Mouse (Mus musculus) forelimb bud, embryonic 11.5 days (tissue): Measurements from ENCODE around the gene Cryaa.
"Not testable (repeated sequence)": the region's sequence is repeated elsewhere in the genome, so short reads cannot be mapped to it uniquely, and the experiment has no call there.

Experiments used
- DNase-seq: peaks from one replicate; pipeline ENCODE4 v3.0.0-alpha.2; 2012; ENCODE audit warnings: low read depth, low spot score

Gene Cryaa

GRCm38 (mm10) chr17:31660661-31661250 is 16.9 kb upstream of the Cryaa start:
- DNase-seq: no peak

DNA sequence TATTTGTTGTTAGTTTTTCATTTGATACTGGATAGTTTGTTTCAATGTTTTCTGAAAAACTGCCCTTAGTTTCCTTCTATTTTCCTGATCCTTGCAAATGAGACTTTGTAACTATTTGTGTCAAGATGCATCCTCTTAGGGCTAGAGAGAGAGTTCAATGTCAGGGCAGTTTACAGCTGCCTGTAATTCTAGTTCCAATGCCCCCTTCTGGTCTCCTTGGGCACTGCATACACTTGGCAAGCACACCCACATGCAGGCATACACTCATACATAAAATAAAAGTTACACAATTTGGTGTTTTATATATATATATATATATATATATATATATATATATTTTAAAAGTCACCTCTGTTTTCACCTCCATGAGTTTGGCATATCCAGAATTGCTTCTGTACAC is 14.8 kb upstream of the Cryaa start:
- DNase-seq: no peak

DNA sequence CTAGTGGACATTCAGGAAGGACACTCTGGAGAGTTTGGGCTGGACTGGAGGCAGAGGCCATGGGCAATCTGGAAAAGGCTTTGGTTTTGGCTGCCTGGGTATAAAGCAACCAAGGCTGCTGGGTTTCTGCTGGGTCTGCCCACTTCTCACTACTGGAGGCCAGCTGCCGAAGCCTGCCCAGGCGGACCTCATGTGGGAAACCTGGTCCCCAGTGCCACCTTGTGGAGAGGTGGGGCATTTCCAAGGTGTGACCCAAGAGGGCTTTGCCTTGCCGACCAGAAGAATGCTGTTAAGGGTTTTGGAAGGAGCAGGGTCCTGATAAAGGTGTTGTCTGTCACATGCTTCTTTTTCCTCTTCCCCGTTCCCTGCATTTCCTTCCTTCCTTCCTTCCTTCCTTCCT is 12.8 kb upstream of the Cryaa start:
- peak; percentile 85 for DNase-seq

DNA sequence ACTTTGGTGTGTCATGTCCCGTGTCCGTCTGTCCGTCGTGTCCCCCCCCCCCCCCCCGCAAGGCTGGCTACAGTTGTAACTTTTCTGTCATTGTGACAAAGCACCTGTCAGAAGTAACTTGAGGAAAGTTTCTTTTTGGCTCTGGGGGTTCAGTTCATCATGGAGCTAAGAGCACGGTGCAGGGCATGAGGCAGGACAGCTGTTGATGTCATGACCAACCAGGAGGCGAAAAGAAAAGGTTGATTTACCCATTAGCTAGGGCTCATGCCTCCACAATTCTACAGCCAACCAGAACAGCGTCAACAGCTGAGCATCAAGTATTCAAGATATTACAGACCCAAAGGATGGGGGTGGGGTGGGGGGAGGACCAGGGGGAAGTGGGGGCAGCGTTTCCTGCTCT is 9.3 kb upstream of the Cryaa start:
- DNase-seq: no peak

DNA sequence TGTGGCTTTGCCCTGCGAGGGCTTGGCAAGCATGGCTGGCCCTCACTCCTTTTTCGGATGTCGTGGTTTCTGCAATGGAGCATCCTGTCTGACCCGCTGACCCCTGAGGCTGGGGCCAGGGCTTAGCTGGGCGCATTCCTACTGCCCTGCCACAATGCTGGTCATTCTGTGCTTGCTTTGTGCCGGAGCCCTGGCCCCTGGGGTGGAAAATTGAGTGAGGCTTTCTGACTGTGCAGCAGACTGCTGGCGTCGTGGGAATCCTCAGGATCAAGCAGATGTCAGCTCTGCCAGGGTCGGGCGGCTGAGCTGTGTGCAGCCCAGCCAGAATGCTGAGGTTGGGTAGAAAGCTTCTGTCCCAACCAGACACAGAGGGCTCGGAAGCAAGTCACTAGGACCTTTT is 7.4 kb upstream of the Cryaa start:
- no peak for DNase-seq

DNA sequence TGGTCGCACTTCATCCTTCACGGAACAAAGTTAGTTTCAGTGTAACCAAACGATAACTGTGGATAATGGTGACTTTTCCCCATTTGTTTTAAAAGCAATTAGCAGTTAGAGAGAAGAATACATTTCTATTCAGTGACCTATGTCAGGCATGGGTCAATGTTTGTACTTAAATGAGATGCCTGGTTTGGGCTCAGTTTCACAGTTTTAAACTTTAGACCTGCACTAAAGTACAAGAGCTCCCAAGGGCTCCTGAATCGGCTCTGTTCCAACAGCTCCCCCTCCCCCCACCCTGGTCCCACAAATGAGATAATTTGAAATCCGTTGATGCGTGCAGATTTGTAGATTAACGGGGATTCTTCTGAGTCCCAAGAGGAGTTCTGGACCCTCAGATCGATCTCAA is 5.9 kb upstream of the Cryaa start:
- DNase-seq: no peak

GRCm38 (mm10) chr17:31672279-31672678 is 5.3 kb upstream of the Cryaa start:
- DNase-seq: no peak

GRCm38 (mm10) chr17:31674426-31674825 is 3.2 kb upstream of the Cryaa start:
- no peak for DNase-seq

GRCm38 (mm10) chr17:31680450-31680849 is 2.8 kb downstream of the Cryaa start:
- no peak for DNase-seq

DNA sequence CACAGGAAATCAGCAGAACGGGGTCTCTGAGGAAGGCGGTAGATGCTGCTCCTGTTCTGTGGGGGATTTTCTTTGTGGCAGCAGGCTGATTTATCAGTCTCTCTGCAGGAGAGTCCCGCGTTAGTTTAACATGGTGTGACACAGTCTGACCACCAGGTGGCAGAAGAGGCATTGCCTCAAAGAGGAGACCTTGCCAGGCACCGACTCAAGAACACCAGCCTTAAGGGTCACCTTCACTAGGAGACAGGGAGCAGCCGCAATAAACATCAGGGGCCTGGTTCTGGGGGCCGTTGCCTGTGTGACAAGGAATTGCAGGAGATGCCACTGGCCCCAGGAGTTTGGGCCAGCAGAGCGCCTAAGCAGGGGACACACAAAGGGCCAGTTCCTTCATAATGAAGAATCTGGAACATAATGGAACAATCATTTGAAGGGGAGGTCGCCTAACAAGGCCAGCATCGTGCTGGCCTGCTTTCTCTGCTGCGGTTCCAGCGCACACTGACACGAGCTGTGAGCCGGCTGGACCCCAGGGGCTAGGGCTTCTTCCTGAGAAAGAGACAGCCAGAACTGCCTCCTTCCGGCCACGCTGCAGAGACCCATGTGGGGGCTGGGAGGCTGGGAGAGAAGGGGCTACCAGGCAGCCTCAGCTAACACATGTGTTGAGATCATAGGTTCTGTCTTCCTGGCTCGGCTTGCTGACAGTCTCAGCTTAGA is 8.1 kb downstream of the Cryaa start:
- peak; percentile 95 for DNase-seq

DNA sequence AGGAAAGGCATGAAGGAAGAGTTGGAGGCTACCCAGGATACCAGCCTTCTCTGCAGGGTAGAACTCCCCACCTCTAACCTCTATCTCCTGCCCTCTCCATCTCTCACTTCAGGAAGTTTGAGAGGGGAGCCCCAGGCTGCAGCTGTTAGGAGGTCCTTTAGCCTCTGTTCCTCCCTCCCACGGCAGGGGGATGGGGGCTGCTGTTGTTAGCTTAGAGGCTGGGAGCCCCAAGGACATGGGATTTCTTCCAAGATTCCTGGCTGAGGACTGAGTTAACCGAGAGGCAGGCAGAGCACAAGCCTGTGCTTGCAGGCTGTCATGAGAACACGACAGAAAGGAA is 8.6 kb downstream of the Cryaa start:
- DNase-seq: peak; percentile 12

GRCm38 (mm10) chr17:31688112-31688511 is 10.5 kb downstream of the Cryaa start:
- no peak for DNase-seq

DNA sequence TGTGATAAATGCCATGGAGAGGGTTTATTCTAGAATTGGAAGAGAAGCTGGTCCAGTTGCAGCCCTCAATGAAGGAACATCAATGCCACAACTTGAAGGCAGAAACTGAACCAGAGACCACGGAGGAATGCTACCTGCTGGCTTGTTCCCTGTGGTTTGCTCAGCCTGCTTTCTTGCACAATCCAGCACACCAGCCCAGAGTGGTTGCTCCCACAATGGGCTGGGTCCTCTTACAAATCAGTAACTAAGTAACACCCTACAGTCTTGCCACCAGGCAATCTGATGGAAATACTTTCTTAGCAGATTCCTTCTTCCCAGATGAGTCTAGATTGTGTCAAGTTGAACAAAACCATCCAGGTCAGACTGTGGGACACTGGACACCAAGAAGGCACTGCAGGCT is 12.0 kb downstream of the Cryaa start:
- no peak for DNase-seq

DNA sequence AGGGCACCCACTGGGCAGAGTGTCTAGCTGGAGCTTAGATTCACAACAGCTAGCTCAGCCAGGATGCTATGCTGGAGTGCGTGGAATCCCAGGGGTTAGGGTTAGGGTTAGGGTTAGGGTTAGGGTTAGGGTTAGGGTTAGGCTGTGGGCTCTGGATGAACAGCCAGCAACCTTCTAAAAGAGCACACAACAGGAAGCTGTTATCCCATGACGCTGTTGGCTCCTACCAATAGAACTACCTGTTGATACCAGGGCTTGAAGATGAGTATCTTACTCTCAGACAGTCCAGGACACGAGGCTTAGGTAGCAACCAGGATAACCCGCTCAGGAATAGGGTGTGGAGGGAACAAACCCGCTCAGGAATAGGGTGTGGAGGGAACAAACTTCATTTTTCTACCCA is 15.3 kb downstream of the Cryaa start:
- no peak for DNase-seq

DNA sequence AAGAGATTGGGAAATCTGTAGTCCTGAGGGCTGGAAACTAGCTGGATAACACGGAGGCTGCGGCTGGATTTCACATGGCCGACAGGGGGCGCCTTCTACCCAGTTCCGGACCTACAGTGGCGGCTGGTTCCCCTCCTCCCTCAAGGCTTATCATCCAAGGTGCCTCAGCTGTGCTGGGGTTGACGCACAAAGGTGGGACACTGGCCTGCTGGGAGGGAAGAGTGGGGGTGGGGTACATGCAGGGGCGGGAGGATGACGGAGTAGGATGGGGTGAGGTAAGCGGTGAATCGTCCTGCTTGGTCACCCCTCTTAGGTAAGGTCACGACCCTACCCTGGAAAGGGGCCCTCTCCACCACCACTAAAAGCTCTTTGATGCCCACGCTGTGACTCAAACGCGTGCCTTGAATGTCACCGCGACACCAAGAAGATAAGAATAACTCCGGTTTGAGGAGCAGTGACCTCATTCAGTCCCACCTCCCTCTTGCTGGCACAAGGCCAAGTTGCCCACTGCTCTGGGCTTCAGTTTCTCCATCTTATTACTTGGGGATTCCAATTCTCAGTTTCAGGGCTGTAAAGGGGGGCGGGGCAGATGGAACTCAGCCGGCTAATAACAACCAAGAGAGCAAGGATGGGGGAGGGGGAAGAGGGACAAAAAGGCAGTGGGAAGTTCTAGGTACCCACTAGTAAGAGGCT is 15.9 kb downstream of the Cryaa start:
- peak; percentile 70 for DNase-seq

GRCm38 (mm10) chr17:31694023-31694376 is 16.4 kb downstream of the Cryaa start:
- DNase-seq: no peak

- DNase-seq: no peak
Observed at GRCm38 (mm10) chr17:31694949-31695348, 17.3 kb downstream of the Cryaa start.

DNA sequence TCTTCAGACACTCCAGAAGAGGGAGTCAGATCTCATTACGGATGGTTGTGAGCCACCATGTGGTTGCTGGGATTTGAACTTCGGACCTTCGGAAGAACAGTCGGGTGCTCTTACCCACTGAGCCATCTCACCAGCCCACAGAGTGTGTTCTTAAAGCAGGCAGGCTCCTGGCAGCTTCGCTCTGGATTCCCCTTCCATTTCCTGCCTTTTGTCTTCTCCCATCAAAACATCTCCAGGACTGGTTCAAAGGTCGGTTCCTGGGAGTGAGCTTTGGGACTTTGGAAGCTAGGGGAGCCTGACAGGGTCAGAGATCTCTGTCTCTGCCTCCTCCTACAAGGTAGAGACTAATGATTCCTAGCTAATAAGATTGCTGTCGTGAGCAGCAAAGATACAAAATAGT is 17.7 kb downstream of the Cryaa start:
- DNase-seq: not testable (repeated sequence)

DNA sequence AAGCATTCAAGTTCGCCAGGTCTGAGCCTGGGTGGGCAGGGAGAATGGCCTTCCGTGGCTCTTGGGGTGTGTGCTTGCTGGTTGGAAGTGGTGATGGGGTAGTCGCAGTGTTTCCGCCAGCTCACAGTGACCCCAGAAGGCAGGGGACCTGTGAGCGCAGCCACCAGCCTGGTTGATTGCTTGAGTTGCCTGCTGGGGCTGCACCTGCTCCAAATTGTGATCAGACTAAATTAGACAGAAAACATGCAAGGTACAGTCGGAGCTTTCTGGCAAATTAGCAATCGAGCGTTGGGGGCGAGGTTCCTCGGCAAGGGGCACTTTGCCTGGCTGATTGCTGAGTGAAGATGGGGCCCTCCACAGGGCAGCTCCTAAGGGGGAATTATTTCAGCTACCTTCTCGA is 20.7 kb downstream of the Cryaa start:
- no peak for DNase-seq

DNA sequence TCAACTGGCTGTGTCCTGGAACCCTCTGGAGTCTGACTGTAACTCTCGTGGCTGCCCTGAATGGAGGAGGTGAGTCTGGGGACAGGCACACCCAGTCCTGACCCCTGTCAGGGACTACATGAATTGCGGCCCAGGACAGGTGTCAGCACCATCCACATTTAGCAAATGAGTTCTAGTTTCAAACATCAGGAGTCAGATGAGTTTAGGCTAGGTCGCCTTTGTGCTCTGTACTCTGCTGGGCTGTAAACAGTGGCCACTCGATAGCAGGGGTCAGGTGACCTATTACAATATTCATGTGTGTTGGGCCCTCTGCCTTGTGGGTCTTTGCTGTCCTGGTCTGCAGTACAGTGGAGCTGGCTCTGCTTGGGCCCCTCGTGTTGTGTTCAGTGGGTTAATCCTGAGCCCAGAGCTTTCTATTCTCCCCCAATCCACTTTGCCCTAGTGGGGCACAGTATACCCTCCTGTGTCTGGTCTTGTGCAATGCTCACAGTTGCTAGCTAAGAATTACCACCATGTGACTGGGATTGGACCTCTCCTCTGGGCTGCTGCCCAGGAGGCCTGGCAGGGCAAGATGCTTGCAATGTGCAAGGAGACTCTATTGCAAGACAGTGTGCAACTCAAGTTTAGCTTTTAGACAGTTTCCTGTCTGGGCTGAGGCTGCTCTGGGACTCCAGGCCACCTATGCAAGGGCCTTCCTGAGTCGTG is 25.8 kb downstream of the Cryaa start:
- no peak for DNase-seq

DNA sequence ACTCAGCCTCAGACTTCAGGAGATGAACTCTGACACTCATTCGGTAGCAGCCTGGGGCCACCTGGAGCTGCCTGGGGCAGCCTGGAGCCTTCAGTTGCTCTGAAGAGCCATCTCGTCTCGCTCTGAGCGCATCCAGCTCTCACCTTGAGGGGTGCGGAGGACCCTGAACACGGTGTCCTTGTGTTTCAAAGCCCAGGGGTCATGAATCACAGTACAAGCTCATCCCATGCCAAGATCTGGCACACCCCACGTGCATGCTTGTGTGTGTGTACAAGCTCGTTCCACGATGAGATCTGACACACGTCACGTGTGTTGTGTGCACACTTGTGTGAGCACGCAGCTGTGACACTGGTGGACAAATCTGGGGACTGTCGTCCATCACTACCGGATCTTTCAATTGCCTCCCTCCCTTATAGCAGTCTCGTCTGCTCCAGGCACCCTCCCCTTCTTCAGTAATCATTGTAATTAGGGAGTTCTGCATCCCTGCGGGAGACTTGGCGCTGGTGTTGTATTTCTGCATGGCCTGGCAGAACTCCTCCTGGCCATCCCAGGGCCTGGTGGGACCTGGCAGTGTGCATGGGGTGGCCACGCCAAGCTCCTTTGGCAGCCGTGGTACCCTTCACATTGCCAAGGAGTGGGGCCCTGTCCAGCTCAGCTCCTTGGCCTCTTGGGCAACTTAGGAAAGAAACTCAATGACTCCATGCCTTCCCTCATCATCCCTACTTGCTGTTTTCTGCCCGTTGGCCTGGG is 27.8 kb downstream of the Cryaa start:
- no peak for DNase-seq
